Mouse (Mus musculus) liver, adult 2 months (tissue): ENCODE results near the gene Dynlrb2.

Experiments
- CTCF ChIP-seq: fragments of 200-500 bp; IDR thresholded peaks from 2 replicates; pipeline ENCODE4 v1.5.1; 2011; ENCODE audit warnings: low read depth, low read length, control low read depth
- POLR2A ChIP-seq: fragments of 200-500 bp; IDR thresholded peaks from 2 replicates; pipeline ENCODE4 v1.6.1; 2011; ENCODE audit warnings: low read length, control low read depth; ENCODE audit not compliant: insufficient read depth; ENCODE audit errors: extremely low read depth

DNA sequence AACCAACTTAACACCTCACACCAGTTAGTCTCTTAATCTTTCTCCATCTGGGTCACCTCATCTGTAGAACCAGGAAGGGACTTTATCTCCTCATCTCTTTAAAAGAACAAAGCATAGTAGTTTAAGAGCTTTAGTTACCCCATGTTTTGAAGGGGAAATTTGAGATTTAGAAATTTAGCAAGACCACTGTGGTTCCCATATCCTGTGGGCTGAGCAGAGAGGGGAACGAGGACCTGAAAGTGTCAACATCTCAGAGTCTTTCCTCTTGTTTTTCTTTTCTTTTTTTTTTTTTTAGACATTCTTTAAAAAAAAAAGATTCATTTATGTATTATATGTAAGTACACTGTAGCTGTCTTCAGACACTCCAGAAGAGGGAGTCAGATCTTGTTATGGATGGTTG is 38.6 kb downstream of the Dynlrb2 start:
- TF ChIP-seq POLR2A = no peak
- TF ChIP-seq CTCF = no peak
